Mouse (Mus musculus): ENCODE results near the gene Tex2. TPM values are rescaled to one million over a fixed set of nuclear protein-coding genes. Genes with fewer than 3 reads are reported as not detected.

Tex2 gene
- total RNA-seq, 2 experiments from 2014 or later: 40.1 to 42.1 TPM

DNA sequence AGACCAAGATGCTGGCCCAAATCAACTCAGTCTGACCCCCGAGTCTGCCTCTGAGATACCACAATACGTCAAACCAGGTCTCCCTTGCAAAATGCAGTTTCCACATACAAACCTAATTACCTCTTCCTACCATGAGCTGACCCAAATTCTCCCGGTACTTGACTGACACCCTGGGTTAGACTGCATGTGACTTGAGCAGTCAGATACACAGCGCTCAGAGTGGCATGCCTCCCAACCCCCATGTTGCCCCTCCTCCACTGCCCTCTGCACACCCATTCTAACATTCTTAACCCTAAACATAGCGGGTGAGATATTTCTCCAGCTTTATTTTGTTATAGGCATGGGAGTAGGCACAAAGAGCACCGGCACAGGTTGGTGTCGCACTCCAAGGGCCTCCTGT is 55.8 kb downstream of the Tex2 start:
- intact Hi-C loops (cut with DNase I): no loop called here
- DNase-seq: no peak

DNA sequence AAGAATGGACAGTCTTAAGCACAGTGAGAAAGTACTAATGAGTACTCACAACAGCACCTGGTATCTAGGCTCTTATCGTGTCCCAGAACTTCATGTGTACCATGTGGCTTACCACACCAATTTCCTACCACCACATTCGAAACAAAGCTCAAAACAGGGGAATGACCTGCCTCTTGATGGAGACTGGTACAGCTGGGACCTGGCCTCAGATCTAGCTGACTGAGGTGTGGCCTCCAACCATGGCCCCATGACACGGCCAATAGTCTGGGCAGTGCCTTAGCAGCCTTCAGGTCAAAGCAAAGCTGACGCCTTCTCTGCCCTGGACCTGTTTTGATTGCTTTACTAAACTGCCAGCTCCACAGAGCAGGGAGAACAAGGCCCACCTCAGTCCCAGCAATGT is 56.5 kb downstream of the Tex2 start:
- intact Hi-C loops (cut with DNase I): no loop called here
- no peak for DNase-seq

DNA sequence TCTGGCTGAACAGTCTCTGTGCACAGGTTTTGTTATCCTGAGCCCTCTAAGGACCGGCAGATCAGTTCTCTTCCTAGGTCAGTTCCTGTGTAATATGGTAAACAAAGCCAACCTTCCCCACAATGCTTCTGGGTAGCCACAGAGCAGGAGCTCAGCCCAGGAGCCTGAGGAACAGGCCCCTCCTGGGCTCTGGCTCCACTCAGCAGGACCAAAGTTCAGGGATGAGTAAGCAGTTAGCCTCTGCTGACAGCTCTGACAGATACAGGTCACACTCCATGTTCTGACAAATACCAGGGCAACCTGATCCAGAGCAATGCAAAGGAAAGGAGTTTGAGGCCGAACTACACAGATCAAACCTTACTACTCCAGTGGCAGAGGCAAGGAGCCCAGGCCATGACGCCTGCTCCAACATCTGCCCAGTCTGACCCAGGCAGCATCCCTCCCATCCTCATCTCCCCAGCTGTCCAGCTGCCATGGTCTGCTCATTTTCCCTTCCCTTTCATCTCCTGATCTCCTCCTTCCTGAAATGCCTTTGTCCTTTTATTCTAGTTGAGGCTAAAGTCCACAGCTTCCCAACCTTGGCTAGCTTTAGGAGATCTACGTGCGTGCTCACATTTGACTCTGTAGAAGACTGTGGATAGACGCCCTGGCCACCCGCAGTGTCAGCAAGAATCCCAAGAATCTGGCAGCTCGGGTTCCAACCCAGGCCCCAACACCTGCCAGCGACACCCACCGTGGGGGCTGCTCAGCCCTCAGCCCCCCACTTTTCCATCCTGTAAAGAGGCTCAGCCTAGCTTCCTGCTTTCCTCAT is 57.2 kb downstream of the Tex2 start:
- DNase-seq: no peak
- intact Hi-C loops (cut with DNase I): no loop called here

DNA sequence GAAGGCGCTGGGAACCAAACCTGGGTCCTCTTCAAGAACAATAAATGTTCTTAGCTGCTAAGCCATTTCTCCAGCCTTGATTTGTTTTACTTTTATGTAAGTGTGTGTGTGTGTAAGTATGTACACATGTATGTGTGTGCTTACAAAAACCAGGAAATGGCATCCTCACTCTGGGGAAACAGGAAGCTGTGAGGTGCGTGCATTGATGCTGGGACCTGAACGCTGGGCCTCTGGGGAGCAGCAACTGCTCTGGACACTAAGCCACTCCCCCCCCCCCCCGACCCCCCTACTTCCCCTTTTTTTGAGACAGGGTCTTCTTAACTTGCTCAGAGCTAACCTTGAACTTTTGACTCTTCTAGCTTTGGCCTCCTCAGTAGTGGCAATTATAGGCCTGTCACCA is 62.8 kb downstream of the Tex2 start:
- DNase-seq: no peak
- intact Hi-C loops (cut with DNase I): no loop called here

DNA sequence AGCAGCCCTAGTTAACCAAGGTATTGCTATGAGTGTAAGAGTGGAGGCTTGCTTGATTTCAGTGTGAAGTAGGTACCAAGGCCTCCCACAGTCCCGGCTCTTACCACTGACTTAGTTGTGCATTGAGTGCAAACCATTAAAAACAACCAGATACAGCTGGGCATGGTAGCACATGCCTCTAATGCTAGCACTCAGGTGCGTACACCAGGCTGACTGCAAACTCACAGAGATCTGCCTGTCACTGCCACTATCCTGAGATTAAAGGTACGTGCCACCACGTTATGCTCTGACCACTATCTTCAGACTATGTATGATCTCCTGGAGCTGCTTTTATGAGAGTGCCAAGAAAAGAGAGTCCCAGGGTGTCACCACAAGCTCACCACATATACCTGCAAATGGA is 67.1 kb downstream of the Tex2 start:
- DNase-seq: no peak
- intact Hi-C loops (cut with DNase I): no loop called here

DNA sequence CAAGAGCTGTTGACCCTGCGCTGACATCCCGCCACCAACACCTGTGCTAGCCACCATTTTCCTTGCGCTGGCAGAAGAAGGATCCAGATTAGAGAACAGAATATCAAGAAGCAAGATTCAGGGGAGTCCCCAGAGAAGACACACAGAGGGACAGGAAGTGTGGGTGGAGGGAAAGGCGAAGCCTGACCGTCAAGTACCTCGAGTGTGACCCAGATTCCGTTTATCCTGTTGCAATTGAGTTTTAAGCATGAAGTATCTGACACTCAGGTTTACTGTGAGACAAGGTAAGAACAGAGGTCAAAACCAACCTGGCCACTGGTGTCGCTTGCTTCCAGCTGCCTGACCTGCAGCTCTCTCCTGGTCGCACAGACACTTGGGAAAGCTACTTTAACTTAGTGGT is 68.3 kb downstream of the Tex2 start:
- intact Hi-C loops (cut with DNase I): no loop called here

DNA sequence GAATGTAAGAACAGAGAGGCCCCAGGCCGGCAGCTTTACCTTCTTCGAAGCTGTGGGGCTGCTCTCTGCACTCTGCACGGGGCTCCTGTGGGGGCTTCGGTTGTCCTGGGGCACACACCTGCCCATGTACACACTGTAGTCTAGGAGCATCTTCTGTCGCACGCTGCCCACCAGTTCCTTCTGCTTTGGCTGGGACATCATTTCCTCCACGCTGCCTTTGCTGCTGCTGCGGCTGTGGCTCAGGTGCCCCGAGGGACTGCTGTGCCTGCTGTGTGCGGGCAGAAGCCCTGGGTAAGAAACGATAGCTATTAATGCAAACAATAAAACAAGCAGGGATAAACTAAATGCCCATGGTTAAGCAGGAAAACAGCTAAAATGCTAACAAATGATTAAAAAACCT is 69.1 kb downstream of the Tex2 start:
- intact Hi-C loops (cut with DNase I): no loop called here
- no peak for DNase-seq

More for the DNA sequence above, 68.3 kb downstream of the Tex2 start:
- DNase-seq: no peak

DNA sequence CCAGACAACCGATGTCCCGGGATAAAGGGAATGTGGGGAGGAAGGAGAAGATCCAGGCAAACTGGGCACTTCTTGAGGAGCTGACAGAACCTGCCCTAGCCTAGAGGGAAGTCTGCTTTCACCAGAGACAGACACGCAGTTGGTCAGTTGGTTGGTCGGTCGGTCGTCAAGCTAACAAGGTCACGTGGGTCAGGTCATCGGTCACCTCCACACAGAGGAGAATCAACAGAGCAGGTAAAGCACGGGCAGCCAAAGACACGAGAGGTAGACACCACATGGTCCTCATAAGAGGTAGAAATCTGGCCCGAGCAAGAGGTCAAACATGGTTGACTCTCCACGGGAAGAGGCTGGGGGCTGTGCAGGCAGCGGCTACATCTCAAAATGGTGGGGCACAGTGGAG is 70.2 kb downstream of the Tex2 start:
- intact Hi-C loops (cut with DNase I): no loop called here
- DNase-seq: no peak

DNA sequence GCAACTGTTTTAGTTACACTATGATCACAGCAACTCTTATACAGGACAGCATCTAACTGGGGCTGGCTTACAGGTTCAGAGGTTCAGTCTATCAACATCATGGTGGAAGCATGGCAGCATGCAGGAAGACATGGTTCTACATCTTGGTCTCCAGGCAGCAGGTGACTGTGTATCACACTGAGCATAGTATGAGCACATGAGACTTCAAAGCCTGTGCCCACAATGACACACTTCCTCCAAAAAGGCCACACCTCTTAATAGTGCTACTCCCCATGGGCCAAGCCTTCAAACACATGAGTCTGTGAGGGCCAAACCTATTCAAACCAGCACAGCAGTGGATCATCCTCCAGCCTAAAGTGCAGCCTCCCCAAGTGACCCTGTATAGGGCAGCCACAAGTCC is 70.8 kb downstream of the Tex2 start:
- intact Hi-C loops (cut with DNase I): no loop called here
- no peak for DNase-seq

DNA sequence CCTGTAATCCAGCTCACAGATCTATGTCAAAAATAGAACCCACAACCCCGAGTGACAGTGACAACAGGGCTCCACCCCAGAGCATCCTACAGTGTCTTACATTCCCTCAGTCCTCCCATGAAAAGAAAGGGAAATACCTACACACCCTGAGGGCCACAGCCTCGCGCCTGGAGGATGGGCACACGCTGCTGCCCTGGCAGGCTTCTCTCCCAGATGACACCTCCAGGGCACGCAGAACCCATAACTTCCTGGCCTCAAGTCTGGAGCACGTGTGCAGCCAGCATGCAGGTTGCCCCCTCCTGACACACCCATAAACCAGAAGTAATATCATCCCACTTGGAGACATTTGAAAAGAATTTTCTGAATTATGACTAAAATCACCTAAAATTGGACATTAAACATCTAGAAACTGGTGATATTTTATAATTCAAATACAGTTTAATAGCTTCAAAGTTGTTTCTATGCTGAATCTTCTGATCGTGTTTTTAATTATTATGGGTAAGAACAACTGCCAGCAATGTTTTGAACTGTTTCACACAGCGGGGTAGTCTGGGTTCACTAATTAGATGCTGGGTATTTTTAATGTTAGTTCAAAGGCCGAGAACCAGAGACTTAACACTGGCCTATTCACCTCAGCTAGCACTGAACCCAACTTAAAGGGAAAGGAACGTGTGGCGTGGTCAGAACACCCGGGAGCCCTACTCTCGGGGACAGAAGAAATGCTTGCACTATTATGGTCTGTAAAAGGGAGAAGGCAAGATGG is 72.5 kb downstream of the Tex2 start:
- intact Hi-C loops (cut with DNase I): no loop called here
- DNase-seq: no peak

DNA sequence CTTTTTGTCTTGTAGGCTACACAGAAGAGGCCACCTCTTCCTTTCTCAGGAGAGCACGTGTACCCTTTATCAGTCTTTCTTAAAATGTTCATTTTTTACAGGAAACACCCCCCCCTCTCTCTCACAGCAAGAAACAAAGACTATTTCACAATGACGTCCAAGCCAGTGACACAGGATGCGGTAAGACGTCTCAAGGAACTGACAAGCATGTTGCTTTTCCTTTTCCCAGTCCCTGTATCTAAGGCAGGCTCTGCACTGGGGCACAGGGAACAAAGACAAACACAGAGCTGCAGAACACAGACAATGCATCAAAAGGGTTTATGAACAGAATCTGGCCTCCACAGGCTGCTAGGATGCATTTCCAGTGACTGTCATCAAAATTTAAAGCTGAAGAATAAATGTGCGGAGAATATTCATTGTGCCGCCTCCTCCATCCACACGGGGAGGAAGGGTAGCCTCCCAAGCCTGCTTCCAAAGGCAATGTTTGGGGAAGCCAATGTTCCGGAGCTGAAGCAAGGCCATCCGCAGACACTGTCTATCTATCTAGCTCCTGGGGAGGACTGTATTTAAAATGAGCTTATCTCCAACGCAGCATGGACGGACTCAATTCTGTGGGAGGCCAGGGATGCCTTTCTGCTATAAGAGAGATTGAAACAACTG is 76.8 kb downstream of the Tex2 start:
- DNase-seq: no peak
- intact Hi-C loops (cut with DNase I): no loop called here

DNA sequence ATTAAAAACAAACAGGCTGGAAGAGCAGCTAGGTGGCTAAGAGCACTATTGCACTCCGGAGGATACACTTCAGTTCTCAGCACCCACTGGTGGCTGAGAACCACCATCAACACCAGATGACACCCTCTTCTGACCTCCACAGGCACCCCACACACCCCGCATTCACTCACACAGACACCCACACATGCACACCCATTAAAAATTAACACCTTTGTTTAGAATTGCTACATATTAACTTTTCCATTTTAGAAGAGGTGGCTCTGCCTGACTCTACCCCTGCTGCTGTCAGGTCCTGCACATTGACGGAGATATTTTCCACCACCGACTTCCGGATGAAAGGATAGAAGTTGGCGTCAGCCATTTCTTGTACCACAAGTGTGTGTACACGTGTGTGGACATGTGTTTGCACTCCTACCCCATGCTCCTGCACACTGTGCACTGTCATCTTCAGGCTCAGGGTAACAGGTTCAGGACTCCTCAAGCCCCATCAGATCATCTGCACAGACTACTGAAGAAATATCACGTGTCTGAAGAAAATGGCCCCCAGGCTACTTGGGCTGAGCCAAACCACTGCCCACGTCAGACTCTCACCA is 77.5 kb downstream of the Tex2 start:
- DNase-seq: no peak
- intact Hi-C loops (cut with DNase I): no loop called here

DNA sequence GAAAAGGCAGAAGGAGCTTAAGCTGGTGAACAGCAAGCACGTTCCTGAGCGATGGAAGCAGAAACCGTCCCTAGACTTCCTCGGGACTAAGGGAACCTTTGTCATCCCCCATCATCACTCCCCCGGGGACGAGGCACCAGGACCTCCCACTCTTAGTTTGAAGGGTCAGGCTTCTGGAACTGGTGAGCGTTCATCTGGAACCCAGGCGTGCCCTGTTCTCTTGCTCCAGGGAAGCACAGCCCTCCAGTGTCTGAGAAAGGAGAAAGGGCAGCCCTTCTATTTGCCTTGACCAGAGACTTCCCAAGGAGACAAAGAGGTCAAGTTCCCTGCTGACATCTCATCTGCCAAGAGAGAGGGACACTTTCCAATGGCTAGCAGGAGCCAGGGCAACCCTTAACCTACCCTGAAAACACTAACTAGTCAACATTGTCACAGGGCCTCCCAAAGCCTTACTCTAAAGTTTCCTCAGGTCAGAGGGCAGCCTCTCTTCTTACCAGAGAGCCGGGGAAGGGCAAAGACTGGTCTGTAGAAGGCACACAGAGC is 80.9 kb downstream of the Tex2 start:
- intact Hi-C loops (cut with DNase I): no loop called here
- DNase-seq: no peak

DNA sequence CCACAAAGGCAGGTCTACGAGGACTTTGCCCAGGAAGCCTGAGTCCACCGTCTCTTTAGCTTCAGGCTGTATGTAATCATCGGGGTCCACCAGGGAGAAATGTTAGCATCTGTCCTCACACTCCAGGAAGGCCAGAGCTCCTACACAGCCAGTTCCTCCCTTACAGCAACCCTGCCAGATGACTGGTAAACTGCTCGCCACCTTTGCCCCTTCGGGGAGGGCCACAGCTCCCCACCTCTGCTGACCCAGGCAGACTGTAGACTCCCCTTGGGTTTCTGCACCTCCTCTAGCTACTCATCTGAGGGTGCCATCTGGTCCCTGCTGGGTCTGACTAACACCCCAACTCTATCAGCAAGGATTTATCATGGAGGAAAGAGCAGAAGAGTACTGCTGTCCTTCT is 83.4 kb downstream of the Tex2 start:
- intact Hi-C loops (cut with DNase I): no loop called here
- no peak for DNase-seq

DNA sequence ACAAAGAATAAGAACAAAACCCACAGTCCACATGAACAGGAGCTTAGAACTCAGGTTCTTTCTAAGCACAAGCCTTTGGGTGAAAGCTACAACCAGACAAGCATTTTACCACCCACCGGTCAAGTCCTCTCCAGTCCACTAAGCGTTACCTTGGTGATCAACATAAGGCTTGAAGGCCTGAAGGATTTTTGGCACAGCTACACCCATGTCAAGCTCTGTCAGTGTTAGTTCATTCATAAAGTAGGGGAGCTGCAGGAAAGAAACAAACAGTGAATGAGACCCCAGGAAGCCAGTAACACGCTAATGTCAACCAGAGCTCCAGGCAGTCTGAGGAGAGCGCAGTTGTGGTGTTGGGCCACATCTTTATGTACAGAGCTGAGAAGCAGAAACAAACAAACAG is 84.1 kb downstream of the Tex2 start:
- no peak for DNase-seq
- intact Hi-C loops (cut with DNase I): no loop called here

DNA sequence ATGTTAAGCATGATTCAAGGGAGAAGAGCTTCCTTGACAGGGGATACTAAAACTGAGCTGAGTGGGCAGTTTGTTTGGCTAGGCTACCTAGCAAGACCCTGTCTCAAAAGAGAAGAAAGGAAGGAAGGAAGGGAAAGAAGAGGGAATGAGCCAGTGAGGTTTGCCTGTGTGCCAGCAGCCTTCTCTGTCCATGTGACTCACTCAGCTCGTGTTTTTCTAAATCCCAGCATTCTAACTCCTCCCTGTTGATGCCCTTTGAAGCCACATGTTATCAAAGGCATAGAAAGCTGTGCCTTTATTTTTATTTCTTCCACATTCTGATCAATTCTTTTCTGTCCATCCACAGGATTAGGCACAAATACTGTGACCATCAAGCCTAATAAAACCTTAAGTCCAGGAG is 85.3 kb downstream of the Tex2 start:
- intact Hi-C loops (cut with DNase I): no loop called here
- no peak for DNase-seq

DNA sequence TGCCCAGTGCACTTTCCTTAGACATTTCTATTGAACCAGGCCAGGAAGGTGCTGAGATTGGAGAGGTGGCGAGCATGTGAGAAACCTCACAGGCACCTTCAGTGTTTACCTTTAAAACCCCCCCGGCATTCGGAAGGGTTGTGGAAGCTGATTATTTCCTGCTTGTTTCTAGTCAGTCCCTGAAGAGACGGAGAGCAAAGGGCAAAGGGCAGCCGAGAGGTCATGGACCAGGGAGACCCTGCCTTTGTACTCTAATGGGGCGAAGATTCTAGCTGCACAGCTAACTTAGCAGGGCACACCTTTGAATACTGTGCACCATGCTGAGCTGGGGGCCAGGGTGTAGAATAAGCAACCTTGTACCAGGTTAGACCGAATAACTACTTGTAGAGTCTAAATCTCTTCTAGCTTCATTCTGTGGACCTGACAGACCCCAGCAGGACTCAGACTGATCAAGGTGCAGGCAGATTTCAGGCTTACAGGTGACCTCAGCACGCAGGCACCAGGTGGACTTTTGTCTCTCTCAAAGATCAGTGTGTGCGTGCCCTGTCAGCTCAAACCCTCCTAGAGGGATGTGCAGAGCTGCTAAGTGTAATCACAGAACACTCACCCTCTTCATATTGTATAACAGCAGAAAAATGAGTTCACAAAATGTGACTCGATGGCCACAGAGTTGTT is 85.9 kb downstream of the Tex2 start:
- DNase-seq: no peak
- intact Hi-C loops (cut with DNase I): no loop called here

DNA sequence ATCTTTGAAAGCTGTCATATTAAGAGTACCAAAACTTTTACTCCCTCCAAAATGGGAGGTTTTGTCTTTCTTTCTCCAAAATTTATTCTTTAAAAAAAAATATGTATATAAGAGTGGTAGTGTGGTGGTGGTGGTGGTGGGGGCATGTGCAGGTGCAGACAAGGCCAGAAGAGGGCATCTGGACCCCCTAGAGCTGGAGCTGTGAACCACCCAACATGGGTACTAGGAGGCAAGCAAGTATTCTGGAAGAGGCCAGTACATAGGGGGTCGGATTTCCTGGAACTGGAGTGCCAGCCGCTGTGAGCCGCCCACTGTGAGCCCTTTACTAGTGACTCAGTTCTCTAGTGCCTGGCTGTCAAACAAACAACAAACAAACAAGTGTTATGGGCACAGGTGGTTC is 90.7 kb downstream of the Tex2 start:
- DNase-seq: no peak
- intact Hi-C loops (cut with DNase I): loop anchor here (5.0 kb wide), 1 partner anchor 90 kb away; the partner anchor contains the start of gene Tex2

DNA sequence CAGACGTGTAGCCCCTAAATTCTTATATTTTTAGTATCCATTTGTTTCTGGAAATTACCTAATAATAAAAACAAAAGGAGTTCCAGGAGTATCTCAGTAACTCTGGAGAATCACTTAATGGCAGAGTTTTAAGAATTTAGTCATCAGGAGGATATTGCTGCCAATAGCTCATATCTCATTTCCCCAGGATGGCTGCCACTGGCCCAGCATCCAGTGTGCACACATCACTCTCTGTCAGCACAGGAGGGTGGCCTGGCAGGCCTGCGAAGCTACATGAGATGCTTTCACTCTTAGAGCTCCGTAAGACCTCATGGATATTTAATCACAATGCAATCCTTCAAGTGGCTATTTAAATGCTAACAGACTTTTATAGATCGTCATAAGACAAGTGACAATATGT is 91.6 kb downstream of the Tex2 start:
- DNase-seq: peak in 1 of 2 experiments; percentile 32
- intact Hi-C loops (cut with DNase I): loop anchor here (5.0 kb wide), 1 partner anchor 91 kb away; the partner anchor contains the start of gene Tex2

DNA sequence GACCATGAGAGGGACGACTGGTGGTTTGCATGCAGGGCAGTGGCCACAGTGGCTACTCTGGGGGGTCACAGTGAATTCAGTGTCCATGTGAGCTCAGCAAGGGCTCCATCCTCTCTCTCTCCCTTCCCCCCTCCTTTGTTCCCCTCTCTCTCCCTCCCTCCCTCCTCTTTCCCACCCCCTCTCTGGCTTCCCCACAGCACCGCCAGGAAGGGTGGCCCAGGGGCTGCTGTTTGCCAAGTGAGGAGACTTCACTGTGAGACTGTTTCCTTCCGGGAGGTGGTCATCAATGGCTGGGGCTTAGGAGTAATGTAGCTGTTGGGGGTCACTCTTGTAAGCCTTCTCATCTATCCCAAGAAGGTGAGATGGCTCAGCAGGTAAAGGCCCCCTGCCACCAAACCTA is 92.8 kb downstream of the Tex2 start:
- intact Hi-C loops (cut with DNase I): loop anchor here (5.0 kb wide), 1 partner anchor 92 kb away; the partner anchor contains the start of gene Tex2
- no peak for DNase-seq
